Mouse (Mus musculus) liver, postnatal 0 days (tissue): ENCODE measurements around the gene Bfsp2.

ENCODE experiments used
- CTCF ChIP-seq: sonication (generic); IDR thresholded peaks from 2 replicates; pipeline ENCODE4 v1.5.1; 2016; ENCODE audit warnings: antibody characterized with exemption, low read depth
- EP300 ChIP-seq: IDR thresholded peaks from 2 replicates; pipeline ENCODE4 v1.6.1; 2016; ENCODE audit warnings: antibody characterized with exemption, low read depth, mild to moderate bottlenecking

GRCm38 (mm10) chr9:103403331-103403973 is 76.8 kb downstream of the Bfsp2 start:
- no peak for TF ChIP-seq CTCF
- no peak for TF ChIP-seq EP300
